Mouse (Mus musculus) forebrain, embryonic 13.5 days (tissue): ENCODE results near the gene Nufip1. TPM values are rescaled to one million over a fixed set of nuclear protein-coding genes. Genes with fewer than 3 reads are reported as not detected.

ENCODE experiments used
- ATAC-seq: fragments of 200-750 bp; cut with Nextera tagmentation; 2 replicates; pipeline ENCODE4 v1.8.0; 2017
- H3K27ac ChIP-seq: fragments of 300-500 bp; sonication (generic); 2 replicates; pipeline ENCODE4 v1.5.1; 2015; ENCODE audit warnings: inconsistent platforms, mild to moderate bottlenecking, moderate library complexity
- H3K27me3 ChIP-seq: fragments of 300-500 bp; sonication (generic); 2 replicates; pipeline ENCODE4 v1.6.1; 2015; ENCODE audit warnings: mild to moderate bottlenecking, inconsistent platforms
- H3K36me3 ChIP-seq: fragments of 300-500 bp; sonication (generic); 2 replicates; pipeline ENCODE4 v1.6.1; 2015; ENCODE audit warnings: mild to moderate bottlenecking, inconsistent platforms; ENCODE audit not compliant: poor library complexity, severe bottlenecking
- H3K4me1 ChIP-seq: fragments of 300-500 bp; sonication (generic); 2 replicates; pipeline ENCODE4 v1.6.1; 2015; ENCODE audit warnings: inconsistent platforms
- H3K4me2 ChIP-seq: fragments of 300-500 bp; sonication (generic); 2 replicates; pipeline ENCODE4 v1.6.1; 2015; ENCODE audit warnings: inconsistent platforms, mild to moderate bottlenecking, moderate library complexity
- H3K4me3 ChIP-seq: fragments of 300-500 bp; sonication (generic); 2 replicates; pipeline ENCODE4 v1.5.1; 2015; ENCODE audit warnings: mild to moderate bottlenecking, inconsistent platforms
- H3K9ac ChIP-seq: fragments of 300-500 bp; sonication (generic); 2 replicates; pipeline ENCODE4 v1.6.1; 2015; ENCODE audit warnings: mild to moderate bottlenecking, inconsistent platforms
- H3K9me3 ChIP-seq: fragments of 300-500 bp; sonication (generic); replicated peaks from 2 replicates; pipeline ENCODE4 v1.6.1; 2016; ENCODE audit warnings: inconsistent platforms
- WGBS: fragments of 180-500 bp; shearing (Covaris S2); methylation state at CpG from one replicate; pipeline ENCODE4 v1.1.7; 2015; 5-methylcytosine and 5-hydroxymethylcytosine counted together
- polyA plus RNA-seq: library from polyadenylated mRNA; unstranded; fragments of >200 nt; fragmentation: Nextera tagmentation; extraction: Ambion mirVana; gene quantifications from 2 replicates; pipeline ENCODE4 v1.2.1, GENCODE M21; 2015

Nufip1 gene
- 16.1 and 16.6 TPM in 2 replicates for polyA plus RNA-seq

GRCm38 (mm10) chr14:76110396-76111221 is at the start of gene Nufip1, which contains the start of gene Gpalpp1:
Gene Nufip1, plus strand, starts transcription at chr14:76110891.
Gene Gpalpp1, minus strand, starts transcription at chr14:76110760.
- Histone ChIP-seq H3K4me2 (peak within 1 kb of the TSS; percentile 95), H3K36me3 (peaks cover 27% of the 10 kb centered on the region), H3K4me1 (peaks cover 22% of the 10 kb centered on the region), H3K27me3 (no peaks in the 10 kb centered on the region), H3K4me3 (peak within 1 kb of the TSS; percentile 90), H3K9me3 (no peaks in the 10 kb centered on the region), H3K9ac (peak within 1 kb of the TSS; percentile 81), H3K27ac (peak within 1 kb of the TSS; percentile 74)
- WGBS, result under 1% methylated on average over 69 of the region's 69 CpGs
- peak; percentile 99 for ATAC-seq

- no peaks in the 10 kb centered on the region for H3K4me1 ChIP-seq
These were observed 43.5 kb upstream of the Nufip1 start for GRCm38 (mm10) chr14:76067237-76067636.

GRCm38 (mm10) chr14:76068296-76068695 is 42.4 kb upstream of the Nufip1 start:
- 56% methylated on average over 4 of the region's 4 CpGs for WGBS
- no peak overlapping the region for H3K27ac ChIP-seq

More at GRCm38 (mm10) chr14:76067237-76067636, 43.5 kb upstream of the Nufip1 start:
- Histone ChIP-seq H3K9me3 (no peaks in the 10 kb centered on the region), H3K27me3 (no peaks in the 10 kb centered on the region), H3K27ac (no peak overlapping the region), H3K36me3 (no peaks in the 10 kb centered on the region), H3K9ac (no peak overlapping the region), H3K4me2 (no peak overlapping the region), H3K4me3 (no peak overlapping the region)
- 76% methylated on average over 1 of the region's 1 CpGs for WGBS
- ATAC-seq, result no peak

GRCm38 (mm10) chr14:76069296-76069695 is 41.4 kb upstream of the Nufip1 start:
- ATAC-seq, result no peak
- 63% methylated on average over 4 of the region's 4 CpGs for WGBS
- H3K36me3 ChIP-seq, result no peaks in the 10 kb centered on the region
- H3K27ac ChIP-seq, result no peak overlapping the region
- H3K9me3 ChIP-seq, result no peaks in the 10 kb centered on the region
- H3K4me2 ChIP-seq, result no peak overlapping the region
- H3K4me3 ChIP-seq, result no peak overlapping the region
- no peak overlapping the region for H3K9ac ChIP-seq
- no peaks in the 10 kb centered on the region for H3K4me1 ChIP-seq
- no peaks in the 10 kb centered on the region for H3K27me3 ChIP-seq

More at GRCm38 (mm10) chr14:76068296-76068695, 42.4 kb upstream of the Nufip1 start:
- Histone ChIP-seq H3K4me2 (no peak overlapping the region), H3K4me3 (no peak overlapping the region), H3K36me3 (no peaks in the 10 kb centered on the region), H3K27me3 (no peaks in the 10 kb centered on the region), H3K9me3 (no peaks in the 10 kb centered on the region), H3K9ac (no peak overlapping the region), H3K4me1 (no peaks in the 10 kb centered on the region)
- ATAC-seq, result no peak

GRCm38 (mm10) chr14:76072626-76073025 is 38.1 kb upstream of the Nufip1 start:
- Histone ChIP-seq H3K9me3 (no peaks in the 10 kb centered on the region), H3K27ac (no peak overlapping the region), H3K4me1 (peaks cover 16% of the 10 kb centered on the region), H3K36me3 (no peaks in the 10 kb centered on the region), H3K4me3 (no peak overlapping the region), H3K27me3 (no peaks in the 10 kb centered on the region), H3K4me2 (no peak overlapping the region), H3K9ac (no peak overlapping the region)
- no peak for ATAC-seq
- 77% methylated on average over 2 of the region's 2 CpGs for WGBS

- WGBS, result 81% methylated on average over 1 of the region's 1 CpGs
- Histone ChIP-seq H3K27ac (no peak overlapping the region), H3K9me3 (no peaks in the 10 kb centered on the region), H3K4me3 (no peak overlapping the region), H3K4me2 (no peak overlapping the region), H3K9ac (no peak overlapping the region), H3K4me1 (peaks cover 16% of the 10 kb centered on the region), H3K36me3 (no peaks in the 10 kb centered on the region), H3K27me3 (no peaks in the 10 kb centered on the region)
- no peak for ATAC-seq
These were observed 36.5 kb upstream of the Nufip1 start for GRCm38 (mm10) chr14:76074206-76074605.

GRCm38 (mm10) chr14:76075721-76076120 is 35.0 kb upstream of the Nufip1 start:
- Histone ChIP-seq H3K4me1 (peaks cover 16% of the 10 kb centered on the region), H3K4me2 (no peak overlapping the region), H3K36me3 (no peaks in the 10 kb centered on the region), H3K9ac (no peak overlapping the region), H3K9me3 (no peaks in the 10 kb centered on the region), H3K27ac (peak overlapping the region; percentile 67), H3K4me3 (no peak overlapping the region), H3K27me3 (no peaks in the 10 kb centered on the region)
- WGBS, result 48% methylated on average over 4 of the region's 4 CpGs
- ATAC-seq, result peak; percentile 36; the same call in 1 of the 2 replicates

GRCm38 (mm10) chr14:76076602-76077001 is 34.1 kb upstream of the Nufip1 start:
- Histone ChIP-seq H3K4me2 (peak overlapping the region; percentile 26; the same call in 1 of the 2 replicates), H3K36me3 (no peaks in the 10 kb centered on the region), H3K9me3 (no peaks in the 10 kb centered on the region), H3K4me1 (peaks cover 16% of the 10 kb centered on the region), H3K27me3 (no peaks in the 10 kb centered on the region), H3K27ac (peak overlapping the region; percentile 15), H3K4me3 (no peak overlapping the region), H3K9ac (no peak overlapping the region)
- ATAC-seq, result peak; percentile 69
- WGBS, result 50% methylated on average over 4 of the region's 4 CpGs

- no peaks in the 10 kb centered on the region for H3K9me3 ChIP-seq
- peak overlapping the region; percentile 26; the same call in 1 of the 2 replicates for H3K4me2 ChIP-seq
- H3K27me3 ChIP-seq, result no peaks in the 10 kb centered on the region
- peaks cover 16% of the 10 kb centered on the region for H3K4me1 ChIP-seq
- no peak overlapping the region for H3K9ac ChIP-seq
- 49% methylated on average over 9 of the region's 9 CpGs for WGBS
- peak overlapping the region; percentile 15 for H3K27ac ChIP-seq
- H3K36me3 ChIP-seq, result no peaks in the 10 kb centered on the region
- H3K4me3 ChIP-seq, result no peak overlapping the region
- peak; percentile 73 for ATAC-seq
These were observed 33.6 kb upstream of the Nufip1 start for GRCm38 (mm10) chr14:76077088-76077491.

GRCm38 (mm10) chr14:76081451-76081850 is 29.2 kb upstream of the Nufip1 start:
- peaks cover 7% of the 10 kb centered on the region for H3K4me1 ChIP-seq
- no peaks in the 10 kb centered on the region for H3K36me3 ChIP-seq
- H3K4me3 ChIP-seq, result no peak overlapping the region
- H3K27me3 ChIP-seq, result no peaks in the 10 kb centered on the region
- no peak overlapping the region for H3K9ac ChIP-seq
- no peak for ATAC-seq
- no peak overlapping the region for H3K27ac ChIP-seq
- no peak overlapping the region for H3K4me2 ChIP-seq
- no peaks in the 10 kb centered on the region for H3K9me3 ChIP-seq
- 66% methylated on average over 11 of the region's 11 CpGs for WGBS

GRCm38 (mm10) chr14:76082086-76082636 is 28.5 kb upstream of the Nufip1 start:
- Histone ChIP-seq H3K27me3 (no peaks in the 10 kb centered on the region), H3K9ac (no peak overlapping the region), H3K4me1 (peaks cover under 1% of the 10 kb centered on the region; the same call in 1 of the 2 replicates), H3K36me3 (peaks cover 4% of the 10 kb centered on the region; the same call in 1 of the 2 replicates), H3K9me3 (no peaks in the 10 kb centered on the region), H3K27ac (no peak overlapping the region), H3K4me2 (no peak overlapping the region), H3K4me3 (no peak overlapping the region)
- WGBS, result 89% methylated on average over 13 of the region's 13 CpGs
- no peak for ATAC-seq

- H3K4me1 ChIP-seq, result no peaks in the 10 kb centered on the region
- H3K36me3 ChIP-seq, result peaks cover 7% of the 10 kb centered on the region
- no peak overlapping the region for H3K4me3 ChIP-seq
- no peaks in the 10 kb centered on the region for H3K9me3 ChIP-seq
- H3K27me3 ChIP-seq, result no peaks in the 10 kb centered on the region
- no peak overlapping the region for H3K4me2 ChIP-seq
- no peak overlapping the region for H3K27ac ChIP-seq
- no peak overlapping the region for H3K9ac ChIP-seq
- ATAC-seq, result no peak
- 91% methylated on average over 3 of the region's 3 CpGs for WGBS
These were observed 26.5 kb upstream of the Nufip1 start for GRCm38 (mm10) chr14:76084188-76084587.
